Mouse (Mus musculus) CD4-positive, CD25-positive, alpha-beta regulatory T cell, adult 4 months (primary cell): ENCODE measurements at regions not wholly inside any gene's neighbourhood (a gene's known extent, or its start where the extent isn't known, plus 50 kb on each side); places are given as distances from the start of the nearest gene placed in this dataset.

Source experiments
- ATAC-seq: one replicate; pipeline ENCODE4 v1.8.0; 2017

DNA sequence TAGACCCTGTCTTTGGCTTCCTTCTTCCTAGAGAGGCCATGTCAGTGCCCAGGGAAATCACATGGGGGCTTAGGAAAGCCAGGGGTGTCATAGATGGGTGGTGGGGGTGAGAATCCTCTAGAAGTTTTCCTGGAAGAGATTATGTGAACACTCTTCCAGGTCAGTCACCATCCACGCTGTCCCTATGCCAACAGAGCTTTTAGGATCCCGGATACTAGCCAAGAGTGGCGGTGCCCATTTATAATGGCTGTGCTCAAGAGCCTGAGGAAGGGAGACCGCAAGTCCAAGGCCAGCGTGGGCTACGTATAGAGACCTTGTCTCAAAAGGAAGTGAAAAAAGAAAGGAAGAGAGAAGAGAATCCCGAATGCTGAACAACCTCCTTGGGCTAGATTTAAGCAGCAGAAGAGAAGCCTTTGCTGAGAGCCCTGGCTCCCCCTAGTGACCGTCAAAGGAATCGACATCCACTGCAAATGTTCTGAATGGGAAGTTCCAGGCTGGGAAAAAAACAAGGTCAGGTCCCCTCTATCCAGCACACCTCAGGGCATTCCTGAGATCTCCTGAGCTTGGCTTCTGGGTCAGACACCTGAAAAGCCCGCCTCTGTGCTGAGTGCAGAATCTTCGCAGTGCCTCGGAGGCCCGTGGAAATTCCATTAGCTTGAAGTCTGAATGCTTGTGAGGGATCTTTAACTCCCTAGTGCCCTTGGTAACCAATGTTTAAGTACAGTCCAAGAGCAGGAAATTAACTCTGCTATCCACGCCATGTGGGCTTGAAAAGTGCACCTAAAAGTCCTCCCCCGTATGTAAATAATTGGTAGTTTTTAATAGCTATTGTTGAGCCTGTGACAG lies 50.5 kb upstream of the Cdh5 start:
- ATAC-seq = peak; percentile 58

GRCm38 (mm10) chr8:104051540-104051882 lies 49.9 kb upstream of the Cdh5 start:
- no peak for ATAC-seq
